Mouse (Mus musculus): Measurements from ENCODE around the gene Ubxn6. TPM values are rescaled to one million over a fixed set of nuclear protein-coding genes. Genes with fewer than 3 reads are reported as not detected.

Gene Ubxn6
- total and polyA plus RNA-seq, 3 experiments, result 28.2 to 42.2 TPM; not detected in 1

- Histone ChIP-seq H3K36me3 (ENCODE audit: control insufficient read depth in 1 of 2, insufficient read depth in 2 of 2, low read length in 2 of 2) (no peaks in the 10 kb centered on the region), H3K4me1 (ENCODE audit: control insufficient read depth in 1 of 2, insufficient read depth in 2 of 2, low read length in 2 of 2) (no peaks in the 10 kb centered on the region), H3K79me2 (ENCODE audit: control insufficient read depth, insufficient read depth, low read length, poor library complexity) (no peaks in the 10 kb centered on the region), H3K27me3 (ENCODE audit: control insufficient read depth in 1 of 2, insufficient read depth in 2 of 2, low read length in 2 of 2) (no peaks in the 10 kb centered on the region), H3K9me3 (replicated peaks; ENCODE audit: insufficient read depth, low read length) (no peaks in the 10 kb centered on the region), H3K27ac (ENCODE audit: control insufficient read depth, low read depth, low read length) (no peak within 1 kb of the TSS), H3K4me3 (ENCODE audit: control insufficient read depth in 1 of 2, insufficient read depth in 1 of 2, low read depth in 2 of 2, low read length in 2 of 2) (no peak within 1 kb of the TSS), H3K9ac (ENCODE audit: control insufficient read depth, low read depth, low read length, poor library complexity, severe bottlenecking) (no peak within 1 kb of the TSS)
- no peak for TF ChIP-seq GATA1 (IDR thresholded peaks at IDR 0.05; ENCODE audit: low read depth, low read length)
- no peak for TF ChIP-seq MAX (IDR thresholded peaks at IDR 0.05; ENCODE audit: low read length)
- TF ChIP-seq ZNF384 (IDR thresholded peaks at IDR 0.05; ENCODE audit: low read depth, low read length), result no peak
- no peak for TF ChIP-seq ELF1 (IDR thresholded peaks at IDR 0.05; ENCODE audit: low read depth, low read length)
- no peak for TF ChIP-seq MAZ (IDR thresholded peaks at IDR 0.05; ENCODE audit: low read depth, low read length)
- no peak for TF ChIP-seq RAD21 (IDR thresholded peaks at IDR 0.05; ENCODE audit: low read depth, low read length)
- TF ChIP-seq EP300 (IDR thresholded peaks at IDR 0.05; ENCODE audit: low read depth in 1 of 2, low read length in 2 of 2), result no peak
- DNase-seq (ENCODE audit: low read depth, low spot score), result no peak
These were observed 34.6 kb upstream of the Ubxn6 start, which contains the start of gene Plin4 for GRCm38 (mm10) chr17:56109219-56110051. TSS of gene Plin4 (minus strand) at chr17:56109803.

- no peaks in the 10 kb centered on the region for H3K36me3 ChIP-seq (ENCODE audit: control insufficient read depth in 1 of 2, insufficient read depth in 2 of 2, low read length in 2 of 2)
- no peaks in the 10 kb centered on the region for H3K27me3 ChIP-seq (ENCODE audit: control insufficient read depth in 1 of 2, insufficient read depth in 2 of 2, low read length in 2 of 2)
- DNase-seq (ENCODE audit: low read depth, low spot score), result no peak
- H3K27ac ChIP-seq (ENCODE audit: control insufficient read depth, low read depth, low read length), result no peak overlapping the region
- TF ChIP-seq ETS1 (IDR thresholded peaks at IDR 0.05; ENCODE audit: low read depth, low read length), result no peak
- no peak for TF ChIP-seq ZNF384 (IDR thresholded peaks at IDR 0.05; ENCODE audit: low read depth, low read length)
- TF ChIP-seq RCOR1 (IDR thresholded peaks at IDR 0.05; ENCODE audit: low read depth, low read length), result no peak
- TF ChIP-seq GATA1 (IDR thresholded peaks at IDR 0.05; ENCODE audit: low read depth, low read length), result no peak
- TF ChIP-seq ZKSCAN1 (IDR thresholded peaks at IDR 0.05; ENCODE audit: low read depth, low read length), result no peak
- TF ChIP-seq POLR2AphosphoS2 (IDR thresholded peaks at IDR 0.05; ENCODE audit: low read length), result no peak
- TF ChIP-seq USF2 (IDR thresholded peaks at IDR 0.05; ENCODE audit: borderline replicate concordance in 1 of 2, insufficient read depth in 1 of 2, low read depth in 1 of 2, low read length in 2 of 2), result no peak
- no peak for TF ChIP-seq ZMIZ1 (IDR thresholded peaks at IDR 0.05; ENCODE audit: low read depth, low read length)
- no peak for TF ChIP-seq JUND (IDR thresholded peaks at IDR 0.05; ENCODE audit: low read depth, low read length)
- no peak for TF ChIP-seq MYB (IDR thresholded peaks at IDR 0.05; ENCODE audit: low read depth, low read length)
- TF ChIP-seq TCF12 (IDR thresholded peaks at IDR 0.05; ENCODE audit: low read depth, low read length), result no peak
- no peak for TF ChIP-seq MAFK (IDR thresholded peaks at IDR 0.05; ENCODE audit: borderline replicate concordance, low read depth, low read length)
- no peak overlapping the region for H3K4me3 ChIP-seq (ENCODE audit: control insufficient read depth in 1 of 2, insufficient read depth in 1 of 2, low read depth in 2 of 2, low read length in 2 of 2)
- H3K9me3 ChIP-seq (replicated peaks; ENCODE audit: insufficient read depth, low read length), result no peaks in the 10 kb centered on the region
- H3K79me2 ChIP-seq (ENCODE audit: control insufficient read depth, insufficient read depth, low read length, poor library complexity), result no peaks in the 10 kb centered on the region
- H3K4me1 ChIP-seq (ENCODE audit: control insufficient read depth in 1 of 2, insufficient read depth in 2 of 2, low read length in 2 of 2), result no peaks in the 10 kb centered on the region
- H3K9ac ChIP-seq (ENCODE audit: control insufficient read depth, low read depth, low read length, poor library complexity, severe bottlenecking), result no peak overlapping the region
These were observed 33.7 kb upstream of the Ubxn6 start for GRCm38 (mm10) chr17:56108334-56109044.

Data from MEL (cell line).